Mouse (Mus musculus) left cerebral cortex, postnatal 36 days (tissue): ENCODE data around the gene Sft2d1. TPM values are rescaled to one million over a fixed set of nuclear protein-coding genes. Genes with fewer than 3 reads are reported as not detected.
A peak's percentile ranks its signal among the peaks of the same experiment; 100 is the strongest.

ENCODE experiments used
- DNase-seq, 2 experiments: peaks; one replicate each; pipeline ENCODE4 v3.0.0; 2021 to 2022; ENCODE audit warnings: low spot score in 2 of 2, mixed read lengths in 1 of 2
- intact Hi-C: fragments of 180-260 bp; cut with DNase I; formaldehyde crosslinking; loops from one replicate; pipeline ENCODE4 v1.15.1; 2025
- total RNA-seq, 2 experiments: library from RNA; stranded (reverse); gene quantifications; 2 replicates each; pipeline ENCODE4 v1.2.3; 2021

Gene Sft2d1
- total RNA-seq, 2 experiments from 2014 or later = 48.0 to 71.2 TPM

DNA sequence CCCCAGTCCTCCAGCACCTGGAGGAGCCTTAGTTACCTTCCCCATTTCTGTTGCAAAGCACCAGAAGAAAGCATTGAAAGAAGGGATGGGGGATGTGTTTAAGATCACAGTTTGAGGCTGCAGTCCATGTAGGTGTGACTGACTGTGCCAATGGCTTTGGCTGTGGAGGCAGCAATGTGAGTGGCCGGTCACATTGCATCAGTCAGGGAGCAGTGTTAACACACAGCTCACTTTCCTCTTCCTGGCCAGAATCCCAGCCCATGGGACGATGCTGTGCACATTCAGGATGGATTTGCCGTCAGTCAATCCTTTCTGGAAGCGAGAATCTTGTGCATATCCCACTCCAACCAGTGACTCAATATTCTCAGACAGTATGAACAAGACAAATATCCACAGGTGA lies 38.0 kb downstream of the Sft2d1 start:
- DNase-seq = no peak
- intact Hi-C loops = no loop called here

GRCm38 (mm10) chr17:8351088-8351487 lies 40.2 kb downstream of the Sft2d1 start:
- no peak for DNase-seq
- intact Hi-C loops = no loop called here

DNA sequence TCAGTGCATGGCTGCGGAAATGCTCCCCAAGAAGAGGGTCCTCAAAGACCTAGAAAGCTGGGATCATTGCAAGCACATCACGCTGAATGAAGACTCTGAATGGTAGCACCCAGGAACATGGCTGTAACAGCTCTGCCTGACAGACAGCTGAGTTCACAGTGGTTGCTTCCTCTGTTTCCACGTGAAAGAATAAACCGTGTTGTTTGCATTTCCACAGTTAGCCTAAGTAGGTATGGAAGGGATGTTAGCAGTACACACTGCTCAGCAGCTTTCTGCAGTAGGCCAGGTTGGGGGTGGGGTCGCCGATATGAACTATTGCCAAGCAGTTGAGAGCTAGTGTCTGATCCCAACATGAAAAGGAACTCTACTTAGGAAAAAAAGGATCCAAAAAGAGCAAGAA lies 44.8 kb downstream of the Sft2d1 start, which contains the start of gene T2:
T2 (plus strand) TSS at position 301 of the 400 bp plus-strand sequence.
- DNase-seq = no peak
- intact Hi-C loops = no loop called here

DNA sequence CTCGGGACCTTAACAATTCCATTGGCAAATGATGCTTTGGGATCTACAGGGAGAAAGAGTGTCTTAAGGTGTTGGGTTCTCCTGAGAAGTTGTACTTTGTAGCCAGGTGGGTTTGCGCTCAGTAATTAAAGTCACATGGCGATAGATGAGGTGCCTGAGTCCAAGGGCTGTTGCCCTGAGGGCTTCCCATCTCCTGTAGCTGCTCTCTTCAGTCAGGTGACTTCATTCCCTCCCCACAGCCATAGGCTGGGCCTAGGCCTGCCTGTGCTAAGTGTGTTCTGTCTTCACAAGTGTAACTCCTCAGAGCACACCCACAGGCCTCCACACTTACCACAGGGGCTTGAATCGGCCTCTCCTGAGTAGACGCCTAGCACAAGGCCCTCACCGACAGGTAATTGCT lies 46.6 kb downstream of the Sft2d1 start:
- DNase-seq = no peak
- intact Hi-C loops = no loop called here

DNA sequence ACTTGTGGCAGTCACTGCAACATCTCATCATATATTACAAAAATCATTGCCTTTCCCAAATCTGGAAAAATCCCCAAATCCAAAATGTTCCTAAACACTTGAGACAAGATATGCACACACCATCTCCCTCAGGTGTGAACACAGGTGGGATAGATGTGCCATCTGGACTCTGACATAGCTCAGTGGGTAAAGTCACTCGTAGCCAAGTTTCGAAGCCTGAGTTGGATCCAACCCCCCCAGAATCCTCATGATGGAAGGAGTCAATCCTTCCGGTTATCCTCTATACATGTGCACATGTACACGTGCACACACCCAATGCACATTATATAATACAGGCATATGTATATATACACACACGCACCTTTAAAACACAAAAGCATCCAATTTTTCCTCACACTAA lies 50.0 kb downstream of the Sft2d1 start:
- intact Hi-C loops = no loop called here
- DNase-seq = no peak

DNA sequence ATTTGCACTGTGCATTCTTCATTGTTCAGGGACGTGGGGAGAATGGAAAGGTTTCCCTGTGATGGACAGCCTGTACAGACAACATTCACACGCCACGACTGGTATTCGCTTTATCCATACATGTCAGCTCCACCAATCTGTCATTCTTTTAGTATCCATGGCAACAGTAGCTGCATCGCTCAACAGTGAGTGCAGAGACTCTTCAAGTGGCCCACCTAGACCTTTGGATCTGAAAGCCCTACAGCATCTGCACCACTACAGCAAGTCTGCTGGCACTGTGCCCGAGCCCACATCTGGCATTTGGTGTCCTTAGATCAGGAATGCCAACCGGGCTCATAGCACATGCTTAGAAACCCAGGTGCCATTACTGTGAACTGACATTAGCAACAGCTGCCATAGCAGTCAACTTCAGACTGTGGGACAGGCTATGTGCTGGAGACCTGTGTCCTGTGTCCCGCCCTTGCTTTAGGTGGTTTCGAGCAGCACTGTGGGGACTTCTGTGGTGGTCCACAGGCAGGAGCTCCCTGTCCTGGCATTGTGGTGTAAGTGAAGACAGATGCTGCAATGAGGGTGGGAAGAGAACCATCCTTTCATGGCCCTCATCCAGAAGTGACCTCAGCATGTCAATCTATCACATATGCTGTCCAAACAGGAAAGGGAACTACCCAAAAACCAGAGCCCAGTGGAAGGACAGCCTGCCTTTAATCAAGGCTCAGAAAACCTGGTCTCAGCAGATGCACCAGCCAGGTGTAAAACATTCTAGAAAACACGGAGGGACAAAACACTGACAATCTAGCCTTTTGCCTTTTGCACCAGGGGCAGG lies 50.6 kb downstream of the Sft2d1 start:
- intact Hi-C loops = no loop called here
- DNase-seq = no peak

- DNase-seq = peak; percentile 46 to 50
- intact Hi-C loops = no loop called here
Observed at GRCm38 (mm10) chr17:8367514-8368480, 56.9 kb downstream of the Sft2d1 start.

DNA sequence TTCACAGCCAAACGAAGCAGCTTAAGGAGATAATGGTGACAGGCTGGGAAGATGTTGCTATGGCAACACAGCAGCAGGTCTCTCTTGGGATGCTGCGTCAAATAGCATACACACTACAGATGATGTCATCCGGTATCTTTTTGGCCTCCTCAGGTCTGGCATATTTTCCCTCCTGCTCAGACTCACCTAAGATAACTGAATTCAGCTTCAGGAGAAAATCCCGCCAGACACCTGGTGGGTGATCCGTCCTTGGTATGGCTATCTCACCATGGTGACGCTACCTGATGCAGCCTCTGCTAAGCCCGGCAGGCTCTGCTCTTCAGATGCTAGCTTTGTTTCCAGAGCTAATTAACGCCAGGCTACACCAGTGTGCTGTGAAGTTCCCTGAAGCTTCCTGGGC lies 57.7 kb downstream of the Sft2d1 start:
- intact Hi-C loops = no loop called here
- peak; percentile 63 to 65 for DNase-seq

DNA sequence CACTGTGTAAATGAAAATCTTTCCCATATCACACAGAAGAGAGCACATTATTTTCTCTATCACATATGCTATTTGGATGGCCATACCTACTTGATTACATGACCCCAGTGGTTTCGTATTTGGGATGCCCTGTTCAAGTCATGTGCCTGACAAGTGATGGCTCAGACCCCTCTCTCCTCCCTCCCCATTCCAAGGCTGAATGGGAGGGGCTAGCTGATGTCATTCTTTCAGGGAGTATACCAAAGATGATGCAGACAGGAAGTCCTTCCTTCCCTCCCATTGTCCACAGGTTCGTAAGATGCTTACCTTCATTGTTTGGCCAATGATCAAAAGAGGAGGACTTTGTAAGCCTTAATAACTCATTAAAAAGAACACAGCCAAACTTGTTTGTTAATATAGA lies 58.3 kb downstream of the Sft2d1 start:
- intact Hi-C loops = no loop called here
- no peak for DNase-seq

DNA sequence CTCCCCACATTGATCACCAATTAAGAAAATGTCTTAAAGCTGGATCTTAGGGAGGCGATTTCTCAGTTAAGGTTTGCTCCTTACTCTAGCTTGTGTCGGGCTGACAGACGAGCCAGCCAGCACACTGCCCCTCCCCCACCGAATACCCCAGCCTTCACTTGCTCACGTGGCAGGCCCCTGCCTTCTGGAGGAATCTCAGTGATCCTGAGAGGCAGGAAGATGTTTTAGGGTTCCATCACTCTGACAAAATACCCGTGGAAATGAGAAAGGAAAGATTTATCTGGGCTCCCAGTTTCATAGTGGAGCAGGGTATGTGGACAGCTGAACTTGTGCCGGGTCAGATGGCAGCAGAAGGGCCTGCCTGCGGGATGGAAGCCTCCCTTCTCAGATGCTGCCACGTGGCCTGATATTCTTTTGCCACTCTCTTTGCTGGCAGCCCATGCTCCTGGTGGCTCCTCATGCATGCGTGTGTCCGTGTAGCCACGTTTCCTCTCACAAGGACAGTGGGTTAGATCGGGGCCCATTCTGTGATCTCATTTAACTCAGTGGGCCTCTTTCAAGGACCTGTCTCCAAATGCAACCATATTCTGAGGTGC lies 59.8 kb downstream of the Sft2d1 start:
- intact Hi-C loops = no loop called here
- no peak for DNase-seq

- peak; percentile 79 to 82 for DNase-seq
- intact Hi-C loops = loop anchor here (2.0 kb wide), 2 partner anchors 55 to 107 kb away; no protein-coding TSS in a partner anchor
Observed at GRCm38 (mm10) chr17:8371834-8372233, 60.9 kb downstream of the Sft2d1 start.

DNA sequence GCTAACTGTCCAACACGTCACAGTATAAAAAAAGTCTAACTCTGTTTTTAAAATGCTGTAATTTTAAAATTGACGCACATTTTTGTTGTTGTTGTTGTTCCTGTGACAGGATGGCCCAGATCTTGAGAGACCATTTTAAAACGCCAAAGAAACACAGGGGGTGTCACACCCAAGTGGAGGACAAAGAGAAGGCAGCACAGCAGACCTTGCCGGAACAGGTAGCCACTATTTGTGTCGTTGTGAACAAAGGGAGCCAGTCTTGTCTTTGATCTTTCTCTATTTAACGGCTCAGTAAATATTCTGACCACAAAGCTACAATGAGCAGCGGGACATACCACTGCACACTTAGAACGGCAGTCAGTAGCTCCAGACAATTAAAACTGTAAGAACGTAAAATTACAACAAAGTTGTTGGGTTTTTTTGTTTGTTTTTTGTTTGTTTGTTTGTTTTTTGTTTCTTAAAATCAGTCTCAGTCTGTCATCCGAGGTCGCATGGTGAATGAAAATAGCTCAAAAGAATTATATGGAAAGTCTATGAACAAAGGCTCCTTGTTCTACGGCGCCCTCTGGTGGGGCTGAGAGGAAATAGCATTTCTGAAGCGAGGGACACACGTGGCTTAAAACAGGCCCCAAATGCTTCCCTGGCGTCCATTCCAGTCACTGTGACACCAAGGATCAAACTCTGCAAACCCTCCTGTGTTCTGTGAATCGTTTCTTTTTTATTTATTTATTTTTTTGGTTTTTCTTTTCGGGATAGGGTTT lies 61.6 kb downstream of the Sft2d1 start:
- intact Hi-C loops = loop anchor here (2.0 kb wide), 2 partner anchors 56 to 108 kb away; no protein-coding TSS in a partner anchor
- peak; percentile 66 to 77 for DNase-seq

Other genes starting within 250 kb of the Sft2d1 start
- gene Gm49673, start 163.3 kb upstream of the Sft2d1 start, total RNA-seq = under 1 TPM; 0.29 to 0.37 TPM
- gene Rnaset2a, start 163.0 kb upstream of the Sft2d1 start, total RNA-seq = 1 to 10 TPM; 4.6 to 5.1 TPM
- gene Fgfr1op, start 145.6 kb upstream of the Sft2d1 start, total RNA-seq = 10 to 100 TPM; 16.4 to 18.1 TPM
- under 1 TPM in 1 of 2 experiments, not detected in 1; 0.57 TPM for gene Ccr6, start 75.1 kb upstream of the Sft2d1 start, total RNA-seq
- gene Mpc1, start 28.2 kb upstream of the Sft2d1 start, total RNA-seq = 100 to 1,000 TPM; 166 to 173 TPM
- 10 to 100 TPM; 14.4 to 23.3 TPM for gene Prr18, start 26.4 kb downstream of the Sft2d1 start, total RNA-seq
- under 1 TPM; 0.32 to 0.68 TPM for gene T2, start 44.9 kb downstream of the Sft2d1 start, total RNA-seq
- not detected for gene T, start 123.3 kb downstream of the Sft2d1 start, total RNA-seq
- 100 to 1,000 TPM in 1 of 2 experiments, 10 to 100 TPM in 1; 75.0 to 128 TPM for gene Pde10a, start 214.3 kb downstream of the Sft2d1 start, total RNA-seq